ENCODE assay signal across 8 mouse cellular contexts in genomic region chr1:91299026-91299706, GRCm38 (mm10). TPM values are rescaled to one million over a fixed set of nuclear protein-coding genes. Genes with fewer than 3 reads are reported as not detected.
DNase-seq lines count a peak whose midpoint lies in the region; ATAC-seq and TF ChIP-seq lines count a peak whose summit lies in the region.

No protein-coding gene starts in this region.

- peaks cover 5% of the 10 kb centered on the region; the same call in 1 of the 2 replicates for H3K79me2 ChIP-seq in CH12.LX (replicated peaks; ENCODE audit: control insufficient read depth, extremely low read depth, insufficient read depth, poor library complexity, severe bottlenecking)

- no peak for TF ChIP-seq EP300 in CH12.LX (IDR thresholded peaks at IDR 0.05; ENCODE audit: low read length)
- no peak for TF ChIP-seq EP300 in liver, postnatal 0 days (IDR thresholded peaks at IDR 0.05; ENCODE audit: low read depth)

- peak overlapping the region; percentile 84 for H3K4me2 ChIP-seq in heart, embryonic 12.5 days
- peak overlapping the region; percentile 94 for H3K4me2 ChIP-seq in CH12.LX (ENCODE audit: insufficient read depth, low read depth, poor library complexity, severe bottlenecking)
- H3K4me2 ChIP-seq in forebrain, embryonic 16.5 days (ENCODE audit: low read length) = peak overlapping the region; percentile 76
- peak overlapping the region; percentile 93 for H3K4me2 ChIP-seq in liver, postnatal 0 days (ENCODE audit: low read depth, low read length)

- in situ Hi-C loops in CH12.LX (cut with MboI; ENCODE audit: low pct_ligation_motif_present, low pct_unique_long_range_greater_than_20kb, low sequenced_read_pairs) = no loop called here

- TF ChIP-seq POLR2A in CH12.LX (IDR thresholded peaks at IDR 0.05; ENCODE audit: low read depth, low read length) = no peak

- TF ChIP-seq RAD21 in CH12.LX (IDR thresholded peaks at IDR 0.05; ENCODE audit: low read depth, low read length) = no peak

- no peak for DNase-seq in heart, adult 11 months
- DNase-seq in CH12.LX (ENCODE audit: extremely low read depth) = peak; percentile 31
- DNase-seq in liver, postnatal 0 days = no peak
- no peak for DNase-seq in urinary bladder, adult 18-20 months (ENCODE audit: low spot score in 2 of 2)
- DNase-seq in layer of hippocampus, postnatal 10 days (ENCODE audit: low spot score in 2 of 2) = no peak
- DNase-seq in spleen, postnatal 14 days (ENCODE audit: low spot score in 2 of 2) = no peak

- no peaks in the 10 kb centered on the region for H3K9me3 ChIP-seq in heart, embryonic 12.5 days (replicated peaks)
- no peaks in the 10 kb centered on the region for H3K9me3 ChIP-seq in CH12.LX (replicated peaks; ENCODE audit: low read length)
- no peaks in the 10 kb centered on the region for H3K9me3 ChIP-seq in forebrain, embryonic 16.5 days (ENCODE audit: control insufficient read depth, low read length)
- H3K9me3 ChIP-seq in liver, postnatal 0 days (ENCODE audit: low read length) = no peaks in the 10 kb centered on the region

- H3K36me3 ChIP-seq in heart, embryonic 12.5 days = peaks cover 26% of the 10 kb centered on the region
- H3K36me3 ChIP-seq in CH12.LX (replicated peaks in 1 of 2; ENCODE audit: control insufficient read depth in 1 of 2, insufficient read depth in 1 of 2, low read length in 1 of 2) = peaks cover 26 to 50% of the 10 kb centered on the region in 2 experiments
- no peaks in the 10 kb centered on the region for H3K36me3 ChIP-seq in forebrain, embryonic 16.5 days (ENCODE audit: control insufficient read depth, insufficient read depth)
- peaks cover 19% of the 10 kb centered on the region for H3K36me3 ChIP-seq in liver, postnatal 0 days (replicated peaks; ENCODE audit: insufficient read depth, low read length)

- dilution Hi-C loops in CH12.LX (cut with MboI; ENCODE audit: extremely low pct_ligation_motif_present, extremely low pct_unique_long_range_greater_than_20kb, low sequenced_read_pairs) = no loop called here

- WGBS in heart, embryonic 12.5 days = 74% methylated on average over 13 of the region's 13 CpGs
- 85% methylated on average over 13 of the region's 13 CpGs for WGBS in forebrain, embryonic 16.5 days
- 50% methylated on average over 13 of the region's 13 CpGs for WGBS in liver, postnatal 0 days (ENCODE audit: insufficient replicate concordance)

- no peak for ATAC-seq in heart, embryonic 12.5 days (ENCODE audit: insufficient number of reproducible peaks, low FRiP score)
- no peak for ATAC-seq in forebrain, embryonic 16.5 days
- no peak for ATAC-seq in liver, postnatal 0 days

- peak overlapping the region; percentile 78 for H3K4me3 ChIP-seq in heart, embryonic 12.5 days
- peak overlapping the region; percentile 66 to 97 (median 77) for H3K4me3 ChIP-seq in CH12.LX (replicated peaks in 1 of 3; ENCODE audit: low read depth in 2 of 3, low read length in 2 of 3, poor library complexity in 1 of 3)
- peak overlapping the region; percentile 85 for H3K4me3 ChIP-seq in forebrain, embryonic 16.5 days (replicated peaks; ENCODE audit: low read length)
- peak overlapping the region; percentile 97 for H3K4me3 ChIP-seq in liver, postnatal 0 days (ENCODE audit: low read depth, low read length)

- H3K9ac ChIP-seq in heart, embryonic 12.5 days = peak overlapping the region; percentile 76
- peak overlapping the region; percentile 96 for H3K9ac ChIP-seq in CH12.LX (ENCODE audit: insufficient read depth, low read depth)
- H3K9ac ChIP-seq in forebrain, embryonic 16.5 days (replicated peaks; ENCODE audit: low read depth, low read length) = peak overlapping the region; percentile 48
- H3K9ac ChIP-seq in liver, postnatal 0 days (replicated peaks) = peak overlapping the region; percentile 96

- no peak overlapping the region for H3K27ac ChIP-seq in heart, embryonic 12.5 days (ENCODE audit: poor library complexity, severe bottlenecking)
- H3K27ac ChIP-seq in CH12.LX (ENCODE audit: insufficient read depth, low read depth) = peak overlapping the region; percentile 86
- H3K27ac ChIP-seq in forebrain, embryonic 16.5 days (ENCODE audit: low read length) = no peak overlapping the region
- H3K27ac ChIP-seq in liver, postnatal 0 days (ENCODE audit: low read depth) = peak overlapping the region; percentile 56

- no peak for TF ChIP-seq CTCF in CH12.LX (conservative IDR thresholded peaks at IDR 0.05 in 1 of 2, IDR thresholded peaks at IDR 0.05 in 1 of 2; ENCODE audit: low read depth in 2 of 2, low read length in 2 of 2)
- TF ChIP-seq CTCF in liver, postnatal 0 days (IDR thresholded peaks at IDR 0.05; ENCODE audit: low read depth) = no peak

- no peaks in the 10 kb centered on the region for H3K27me3 ChIP-seq in heart, embryonic 12.5 days (replicated peaks)
- no peaks in the 10 kb centered on the region for H3K27me3 ChIP-seq in CH12.LX (replicated peaks)
- no peaks in the 10 kb centered on the region for H3K27me3 ChIP-seq in forebrain, embryonic 16.5 days (replicated peaks; ENCODE audit: control insufficient read depth, insufficient read depth, low read length)
- no peaks in the 10 kb centered on the region for H3K27me3 ChIP-seq in liver, postnatal 0 days (ENCODE audit: insufficient read depth, low read length)

- H3K4me1 ChIP-seq in heart, embryonic 12.5 days (replicated peaks) = peaks cover 10% of the 10 kb centered on the region
- peaks cover 5 to 34% of the 10 kb centered on the region in 2 experiments for H3K4me1 ChIP-seq in CH12.LX (ENCODE audit: control insufficient read depth in 1 of 2, insufficient read depth in 2 of 2)
- H3K4me1 ChIP-seq in forebrain, embryonic 16.5 days (replicated peaks; ENCODE audit: control insufficient read depth, insufficient read depth, low read length) = peaks cover 10% of the 10 kb centered on the region
- H3K4me1 ChIP-seq in liver, postnatal 0 days (ENCODE audit: insufficient read depth) = peaks cover 42% of the 10 kb centered on the region

TF ChIP-seq in CH12.LX, 34 proteins besides CTCF, POLR2A, EP300 and RAD21:
- TF ChIP-seq MAX (IDR thresholded peaks at IDR 0.05; ENCODE audit: low read length) = no peak
- TF ChIP-seq CHD1 (IDR thresholded peaks at IDR 0.05; ENCODE audit: low read depth, low read length) = 0 out of 2 replicates have a peak, but pooled peaks have one; percentile 52
- no peak for TF ChIP-seq ZKSCAN1 (IDR thresholded peaks at IDR 0.05; ENCODE audit: borderline replicate concordance, low read depth, low read length)
- no peak for TF ChIP-seq USF1 (IDR thresholded peaks at IDR 0.05; ENCODE audit: low read depth, low read length)
- TF ChIP-seq MAZ (IDR thresholded peaks at IDR 0.05; ENCODE audit: low read depth, low read length) = no peak
- peak; percentile 16; the same call in 1 of the 2 replicates for TF ChIP-seq MXI1 (IDR thresholded peaks at IDR 0.05; ENCODE audit: low read depth, low read length)
- TF ChIP-seq CHD2 (IDR thresholded peaks at IDR 0.05; ENCODE audit: low read length) = no peak
- no peak for TF ChIP-seq SIN3A (IDR thresholded peaks at IDR 0.05; ENCODE audit: low read length)
- no peak for TF ChIP-seq TBP (conservative IDR thresholded peaks at IDR 0.05; ENCODE audit: low read depth, low read length)
- no peak for TF ChIP-seq GABPA (IDR thresholded peaks at IDR 0.05; ENCODE audit: insufficient replicate concordance, low read depth, low read length)
- no peak for TF ChIP-seq ELF1 (IDR thresholded peaks at IDR 0.05; ENCODE audit: low read depth, low read length)
- no peak for TF ChIP-seq JUND (conservative IDR thresholded peaks at IDR 0.05; ENCODE audit: low read depth, low read length)
- no peak for TF ChIP-seq MEF2A (IDR thresholded peaks at IDR 0.05; ENCODE audit: borderline replicate concordance, low read depth, low read length)

RNA-seq across cellular contexts. Expression of gene Scly, which starts 1.0 kb away (rescaled TPM):
- polyA plus RNA-seq in heart, embryonic 12.5 days (2016; fragmentation: Nextera tagmentation; extraction: Ambion mirVana) = 14.8 and 14.9 TPM in 2 replicates
- total RNA-seq in CH12.LX (2012; rRNA removed) = 25.6 and 31.9 TPM in 2 replicates
- 15.8 and 21.3 TPM in 2 replicates for total RNA-seq in CH12.LX (2014; rRNA removed)
- 66.6 and 71.2 TPM in 2 replicates for polyA plus RNA-seq in CH12.LX (2012; ENCODE audit: insufficient read length, low read depth)
- polyA plus RNA-seq in forebrain, embryonic 16.5 days (2015; fragmentation: Nextera tagmentation; extraction: Ambion mirVana) = 7.6 and 9.3 TPM in 2 replicates
- 26.3 and 26.5 TPM in 2 replicates for polyA plus RNA-seq in liver, postnatal 0 days (2015; fragmentation: Nextera tagmentation; extraction: Ambion mirVana)
- total RNA-seq in layer of hippocampus, postnatal 10 days (2021) = 10 to 100 TPM; 12.0 to 12.8 TPM

RNA-seq across cellular contexts. Expression of gene Espnl, which starts 22.7 kb away (rescaled TPM):
- 0.05 and 0.08 TPM in 2 replicates for polyA plus RNA-seq in heart, embryonic 12.5 days (2016; fragmentation: Nextera tagmentation; extraction: Ambion mirVana)
- total RNA-seq in CH12.LX (2012; rRNA removed) = 9.8 and 10.5 TPM in 2 replicates
- total RNA-seq in CH12.LX (2014; rRNA removed) = 7.0 and 7.8 TPM in 2 replicates
- polyA plus RNA-seq in CH12.LX (2012; ENCODE audit: insufficient read length, low read depth) = 10.7 and 11.2 TPM in 2 replicates
- 0.08 and 0.14 TPM in 2 replicates for polyA plus RNA-seq in forebrain, embryonic 16.5 days (2015; fragmentation: Nextera tagmentation; extraction: Ambion mirVana)
- polyA plus RNA-seq in liver, postnatal 0 days (2015; fragmentation: Nextera tagmentation; extraction: Ambion mirVana) = 0.04 TPM in 1 of 2 replicates, not detected in the other
- total RNA-seq in layer of hippocampus, postnatal 10 days (2021) = under 1 TPM; 0.07 to 0.09 TPM

RNA-seq across cellular contexts. Expression of gene Ube2f, which starts 49.1 kb away (rescaled TPM):
- polyA plus RNA-seq in heart, embryonic 12.5 days (2016; fragmentation: Nextera tagmentation; extraction: Ambion mirVana) = 65.2 and 66.5 TPM in 2 replicates
- total RNA-seq in CH12.LX (2012; rRNA removed) (30.3 and 35.6 TPM in 2 replicates), CH12.LX (2014; rRNA removed) (58.1 and 58.8 TPM in 2 replicates)
- polyA plus RNA-seq in CH12.LX (2012; ENCODE audit: insufficient read length, low read depth) = 69.3 and 70.5 TPM in 2 replicates
- 67.7 and 67.9 TPM in 2 replicates for polyA plus RNA-seq in forebrain, embryonic 16.5 days (2015; fragmentation: Nextera tagmentation; extraction: Ambion mirVana)
- polyA plus RNA-seq in liver, postnatal 0 days (2015; fragmentation: Nextera tagmentation; extraction: Ambion mirVana) = 49.1 and 53.0 TPM in 2 replicates
- total RNA-seq in layer of hippocampus, postnatal 10 days (2021) = 10 to 100 TPM; 49.6 to 55.2 TPM

RNA-seq across cellular contexts. Expression of gene Klhl30, which starts 51.6 kb away (rescaled TPM):
- 44.2 and 46.7 TPM in 2 replicates for polyA plus RNA-seq in heart, embryonic 12.5 days (2016; fragmentation: Nextera tagmentation; extraction: Ambion mirVana)
- total RNA-seq in CH12.LX (2012; rRNA removed) = 0.17 and 0.34 TPM in 2 replicates
- 0.30 and 0.32 TPM in 2 replicates for total RNA-seq in CH12.LX (2014; rRNA removed)
- 0.47 and 0.49 TPM in 2 replicates for polyA plus RNA-seq in CH12.LX (2012; ENCODE audit: insufficient read length, low read depth)
- polyA plus RNA-seq in forebrain, embryonic 16.5 days (2015; fragmentation: Nextera tagmentation; extraction: Ambion mirVana) = 0.15 TPM in 1 of 2 replicates, not detected in the other
- polyA plus RNA-seq in liver, postnatal 0 days (2015; fragmentation: Nextera tagmentation; extraction: Ambion mirVana) = 0.06 and 0.12 TPM in 2 replicates
- not detected for total RNA-seq in layer of hippocampus, postnatal 10 days (2021)

Comparison
In these comparisons a context has a peak if more than half of its experiments do, and no peak if none do; other contexts are left out.
1. H3K27ac ChIP-seq: peak in CH12.LX (single experiment) and liver, postnatal 0 days (single experiment); none in heart, embryonic 12.5 days (single experiment) and forebrain, embryonic 16.5 days (single experiment).
2. RNA of gene Espnl, which starts 22.7 kb away (polyA plus RNA-seq): 10.7 to 11.2 TPM in CH12.LX; 0.08 to 0.14 TPM in forebrain, embryonic 16.5 days, 0.05 to 0.08 TPM in heart, embryonic 12.5 days and 0.04 TPM in liver, postnatal 0 days; every median in the first group is over 10 times any median in the second.
3. Peak in every context shown above with its lines, with median percentiles within 50 percentile points of each other: H3K4me2 ChIP-seq, H3K4me3 ChIP-seq and H3K9ac ChIP-seq.